Mouse (Mus musculus): ENCODE results near the gene Mamdc2.
A peak's percentile ranks its signal among the peaks of the same experiment; 100 is the strongest.
"Not testable (repeated sequence)": the region's sequence is repeated elsewhere in the genome, so short reads cannot be mapped to it uniquely, and the experiment has no call there.

Mamdc2 gene

DNA sequence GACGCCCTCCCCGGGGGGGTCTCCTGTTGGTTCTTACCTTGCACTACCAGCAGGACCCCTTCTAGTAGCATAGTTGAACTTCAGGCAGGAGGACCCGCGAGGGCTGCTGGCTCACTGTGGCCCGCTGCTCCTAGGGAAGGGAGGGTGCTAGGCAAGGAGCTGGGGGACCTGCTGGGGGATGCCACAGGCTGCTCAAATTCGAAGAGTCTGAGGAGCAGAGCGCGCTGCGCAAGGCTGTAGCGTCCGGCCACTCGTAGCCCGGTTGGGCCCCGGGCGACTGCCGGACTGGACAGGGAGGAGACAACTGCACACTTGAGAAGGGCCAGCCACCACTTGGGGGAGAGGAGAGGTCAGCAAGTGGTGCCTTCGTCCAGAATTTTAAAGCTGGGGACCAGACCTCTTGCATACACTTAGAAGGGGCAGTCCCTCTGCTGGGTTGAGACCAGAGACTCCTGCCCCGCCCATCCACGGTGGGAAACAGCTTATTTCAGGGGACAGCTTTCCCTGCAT, at the start of gene Mamdc2:
Gene Mamdc2, minus strand, starts transcription at position 455 of the 510 bp plus-strand sequence.
- DNase-seq (ENCODE audit: low spot score) = peak; percentile 6

DNA sequence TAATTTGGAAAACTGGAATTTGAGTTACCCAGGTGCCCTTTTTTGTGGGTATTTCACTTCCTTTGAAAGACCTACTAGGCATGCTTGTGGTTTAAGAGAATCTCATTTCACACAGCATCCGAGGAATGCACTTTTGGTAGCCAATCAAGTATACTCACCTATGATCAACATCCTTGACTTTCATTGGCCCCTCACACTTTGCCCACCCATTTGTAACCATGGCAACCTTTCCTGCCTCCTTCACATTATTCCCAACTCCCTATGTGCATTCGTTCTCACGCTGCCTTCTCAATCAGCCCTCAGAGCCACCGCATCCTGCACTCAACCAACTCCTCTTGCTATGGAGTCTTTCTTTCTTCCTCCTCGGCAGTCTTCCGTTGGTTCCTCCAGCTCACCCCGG, 49.8 kb upstream of the Mamdc2 start:
- no peak for DNase-seq (ENCODE audit: low spot score)

DNA sequence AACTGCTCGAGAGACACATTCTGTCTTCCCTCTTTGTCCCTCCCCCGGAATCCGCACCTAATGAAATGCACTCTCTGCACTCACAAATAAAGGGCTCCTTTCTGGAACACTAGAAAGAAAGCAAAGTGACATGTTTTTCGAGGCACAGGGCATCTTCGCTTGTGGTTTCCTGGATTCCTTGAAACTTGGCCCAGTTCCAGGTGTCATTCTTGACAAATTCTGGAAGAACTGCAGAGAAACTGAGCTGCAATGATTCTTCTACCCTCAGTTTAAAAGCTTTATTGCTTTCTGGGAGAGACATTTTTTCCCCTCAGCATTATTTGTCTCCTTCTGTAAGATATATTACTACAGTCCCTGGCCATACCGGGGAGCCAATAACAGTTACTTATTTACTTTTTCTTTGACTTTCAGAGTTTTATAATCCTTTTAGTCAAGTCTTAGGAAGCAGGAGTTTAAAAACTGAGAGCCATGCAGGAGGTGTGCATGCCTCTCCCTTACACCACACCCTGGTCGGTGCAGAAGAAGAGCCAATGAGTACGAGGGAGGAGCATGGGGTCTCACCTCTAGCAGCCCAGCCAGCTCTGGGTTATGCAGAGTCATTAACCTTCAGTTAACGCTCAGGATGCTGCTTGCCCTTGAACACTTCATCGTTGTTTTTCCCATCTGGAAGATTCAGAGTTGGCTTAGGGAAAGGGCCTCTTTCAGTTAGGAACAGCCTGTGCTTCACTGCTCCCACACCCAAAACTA, 49.1 kb upstream of the Mamdc2 start:
- DNase-seq (ENCODE audit: low spot score) = no peak

DNA sequence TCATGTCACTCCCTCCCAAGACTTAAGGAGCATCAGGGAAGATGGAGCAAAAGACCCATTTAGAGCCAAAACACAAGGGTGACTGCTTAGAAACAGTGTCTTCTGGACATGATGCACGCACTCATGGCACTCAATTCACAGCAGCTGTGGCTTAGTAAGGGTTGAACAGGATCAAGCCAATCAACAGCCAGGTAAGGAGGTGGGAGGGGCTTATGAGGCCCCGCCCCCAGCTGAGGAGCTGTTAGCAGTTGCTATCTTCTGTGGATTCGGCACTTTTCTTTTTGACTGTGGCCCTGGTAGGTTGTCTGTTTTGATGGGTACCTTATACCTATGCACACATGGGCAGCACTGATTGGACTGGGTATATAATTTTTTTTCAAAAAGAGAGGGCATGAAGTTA, 48.3 kb upstream of the Mamdc2 start:
- DNase-seq (ENCODE audit: low spot score) = no peak

DNA sequence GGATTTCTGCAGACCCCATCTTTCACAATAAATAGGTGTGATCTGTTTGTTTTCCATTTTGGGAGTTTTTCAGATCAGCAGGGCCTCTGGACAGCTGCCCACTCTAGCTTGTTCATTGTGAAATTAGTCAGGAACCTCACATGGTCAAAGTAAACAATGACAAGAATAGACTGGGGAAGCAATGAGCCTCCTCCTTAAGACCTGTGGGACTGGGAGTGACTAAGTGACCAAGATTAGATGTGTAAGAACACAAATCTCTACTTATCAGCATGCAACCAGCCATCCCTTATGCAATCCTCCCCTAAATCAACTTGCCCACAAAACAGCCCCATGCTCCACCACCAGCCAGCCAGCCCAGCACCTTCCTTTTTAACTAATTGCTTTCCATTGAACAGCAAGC, 44.4 kb upstream of the Mamdc2 start:
- DNase-seq (ENCODE audit: low spot score) = peak; percentile 15

DNA sequence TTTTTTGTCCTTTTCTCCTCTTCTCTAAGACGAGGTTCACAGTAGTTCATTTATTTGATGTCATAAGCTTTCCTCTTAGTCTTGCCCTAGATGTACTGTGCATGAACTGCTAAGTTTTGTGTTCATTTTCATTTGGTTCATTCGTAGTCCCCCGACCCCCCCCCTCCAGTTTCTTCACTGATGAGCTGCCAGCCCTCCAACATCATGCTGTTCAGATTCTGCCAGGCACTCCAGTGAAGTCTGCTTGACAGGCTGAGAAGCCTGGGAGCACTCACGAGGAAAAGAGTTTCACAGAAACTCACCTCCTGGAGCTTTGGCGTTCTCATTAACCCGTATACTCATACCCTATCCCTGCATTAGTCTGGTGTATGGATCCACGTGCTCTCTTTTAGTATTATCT, 42.5 kb upstream of the Mamdc2 start:
- not testable (repeated sequence) for DNase-seq (ENCODE audit: low spot score)

DNA sequence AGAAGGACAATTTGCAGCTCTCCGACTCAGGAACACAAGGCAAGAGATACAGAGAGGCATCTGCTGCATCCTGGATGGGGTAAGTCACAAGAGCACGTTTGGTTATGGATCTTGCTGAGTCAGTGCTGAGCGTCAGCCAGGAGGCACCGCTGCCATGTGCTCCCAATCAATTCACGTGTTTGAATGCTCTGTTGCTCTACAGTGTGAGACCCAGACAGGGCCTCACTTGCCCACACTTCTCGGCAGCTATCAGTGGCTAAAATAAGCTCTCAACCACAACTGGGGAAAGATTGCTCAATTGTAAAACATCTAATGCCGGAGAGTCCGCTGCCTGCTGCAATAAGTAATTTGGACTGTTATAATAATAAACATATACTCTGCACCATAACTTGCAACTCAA, 41.5 kb upstream of the Mamdc2 start:
- no peak for DNase-seq (ENCODE audit: low spot score)

DNA sequence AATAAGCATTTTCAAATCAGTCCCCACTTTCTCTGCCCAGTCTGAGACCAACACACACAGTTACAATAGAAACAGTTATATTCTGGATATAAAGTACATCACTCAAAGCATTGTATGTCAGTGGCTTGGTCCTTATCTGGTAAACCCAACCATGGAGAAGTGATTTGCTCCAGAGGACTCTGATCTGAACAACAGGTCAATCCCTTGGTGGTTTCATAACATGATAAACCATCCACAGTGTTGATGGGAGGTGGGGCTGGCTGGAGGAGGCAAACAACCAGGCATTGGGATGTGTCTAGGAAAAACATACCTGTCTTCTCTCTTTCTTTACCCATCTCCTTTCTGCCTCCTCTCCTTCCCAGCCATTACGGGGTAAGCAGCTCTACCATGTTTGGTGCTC, 39.2 kb upstream of the Mamdc2 start:
- DNase-seq (ENCODE audit: low spot score) = no peak

DNA sequence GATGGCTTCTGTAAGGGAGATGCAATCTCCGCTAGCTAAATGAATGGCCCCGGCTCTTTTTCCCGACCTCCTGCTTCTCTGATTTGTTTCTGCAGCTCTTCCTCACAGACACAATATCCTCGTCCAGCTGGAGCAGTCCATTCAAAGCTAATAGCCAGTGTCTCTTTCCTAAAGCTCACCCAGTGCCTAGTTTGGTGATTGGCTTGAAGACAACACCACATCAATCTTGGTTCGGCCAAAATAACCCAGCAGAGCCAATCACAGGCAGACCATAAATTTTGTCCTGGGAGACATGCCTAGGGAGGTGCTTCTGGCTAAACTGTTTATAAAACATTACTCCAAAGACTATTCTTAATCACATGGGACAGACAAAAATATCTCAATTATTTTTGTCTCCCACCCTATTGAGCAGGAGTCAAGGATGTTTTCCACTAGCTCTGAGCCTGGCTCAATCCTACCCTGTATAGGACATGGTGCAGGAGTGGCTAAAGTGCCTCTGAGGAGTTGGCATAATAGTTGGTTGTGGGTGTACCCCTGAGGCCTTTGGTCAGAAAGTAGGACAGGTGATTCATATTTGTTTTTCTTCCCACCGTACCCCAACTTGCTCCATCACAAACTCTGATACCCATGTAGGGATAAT, 38.5 kb upstream of the Mamdc2 start:
- DNase-seq (ENCODE audit: low spot score) = no peak

DNA sequence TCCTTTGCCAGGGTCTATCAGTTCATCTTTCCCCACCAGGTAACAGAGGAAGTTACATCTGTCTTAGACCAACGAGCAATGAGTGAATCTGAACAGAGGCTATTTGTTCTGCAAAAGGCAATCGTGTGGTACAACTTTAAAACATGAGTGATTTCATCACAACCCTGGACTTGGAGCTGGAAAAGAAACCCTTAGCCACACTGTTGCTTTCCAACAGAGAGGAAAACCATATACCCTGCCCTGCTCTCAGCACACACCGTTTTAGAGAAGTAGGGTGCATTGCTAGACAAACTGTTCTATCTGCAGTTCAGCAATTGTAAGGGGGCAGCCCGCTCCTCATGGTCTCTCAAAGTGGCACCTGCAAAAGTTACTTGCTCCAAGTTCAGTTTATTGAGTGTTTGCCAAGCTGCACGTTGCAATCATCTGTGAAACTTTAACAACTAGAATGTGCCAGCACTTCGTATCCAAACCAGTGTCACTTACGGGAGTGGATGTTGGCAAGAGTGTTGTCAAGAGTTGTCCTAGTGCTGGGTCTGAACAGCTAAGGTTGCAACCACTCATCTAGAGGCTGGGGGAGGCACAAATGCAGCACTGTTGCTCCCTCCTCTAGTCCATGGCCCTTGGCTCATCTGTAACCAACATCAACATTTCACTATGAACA, 37.8 kb upstream of the Mamdc2 start:
- no peak for DNase-seq (ENCODE audit: low spot score)

DNA sequence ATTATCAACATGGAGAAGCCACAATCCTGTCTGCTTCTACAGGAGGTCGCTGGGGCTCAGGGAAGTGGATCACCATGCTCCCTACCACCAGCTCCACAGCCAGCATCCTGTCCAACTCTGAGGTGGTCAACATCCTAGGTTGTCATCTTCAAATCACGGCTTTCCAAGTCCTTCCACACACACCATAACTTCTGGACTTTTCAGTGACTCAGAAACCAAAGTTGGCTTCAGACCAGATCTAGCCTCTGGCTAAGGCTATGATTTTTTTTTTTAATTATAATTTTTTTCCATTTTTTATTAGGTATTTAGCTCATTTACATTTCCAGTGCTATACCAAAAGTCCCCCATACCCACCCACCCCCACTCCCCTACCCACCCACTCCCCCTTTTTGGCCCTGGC, 34.3 kb upstream of the Mamdc2 start:
- not testable (repeated sequence) for DNase-seq (ENCODE audit: low spot score)

DNA sequence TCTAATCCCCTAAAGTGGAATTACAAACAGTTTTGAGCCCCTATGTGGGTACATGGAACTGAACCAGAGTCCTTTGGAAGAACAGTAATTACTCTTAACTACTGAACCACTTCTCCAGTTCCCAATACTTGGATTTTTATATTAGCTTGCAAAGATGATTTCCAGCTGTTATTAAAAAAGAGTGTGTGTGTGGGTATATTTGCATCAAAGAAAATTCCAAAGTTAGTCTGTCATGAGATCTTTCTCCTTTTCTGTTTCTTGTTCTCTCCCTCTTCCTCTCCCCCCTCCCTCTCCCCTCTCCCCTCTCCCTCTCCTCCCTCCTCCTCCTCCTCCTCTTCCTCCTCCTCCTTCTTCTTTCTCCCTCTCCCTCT, 31.3 kb upstream of the Mamdc2 start:
- DNase-seq (ENCODE audit: low spot score) = no peak

DNA sequence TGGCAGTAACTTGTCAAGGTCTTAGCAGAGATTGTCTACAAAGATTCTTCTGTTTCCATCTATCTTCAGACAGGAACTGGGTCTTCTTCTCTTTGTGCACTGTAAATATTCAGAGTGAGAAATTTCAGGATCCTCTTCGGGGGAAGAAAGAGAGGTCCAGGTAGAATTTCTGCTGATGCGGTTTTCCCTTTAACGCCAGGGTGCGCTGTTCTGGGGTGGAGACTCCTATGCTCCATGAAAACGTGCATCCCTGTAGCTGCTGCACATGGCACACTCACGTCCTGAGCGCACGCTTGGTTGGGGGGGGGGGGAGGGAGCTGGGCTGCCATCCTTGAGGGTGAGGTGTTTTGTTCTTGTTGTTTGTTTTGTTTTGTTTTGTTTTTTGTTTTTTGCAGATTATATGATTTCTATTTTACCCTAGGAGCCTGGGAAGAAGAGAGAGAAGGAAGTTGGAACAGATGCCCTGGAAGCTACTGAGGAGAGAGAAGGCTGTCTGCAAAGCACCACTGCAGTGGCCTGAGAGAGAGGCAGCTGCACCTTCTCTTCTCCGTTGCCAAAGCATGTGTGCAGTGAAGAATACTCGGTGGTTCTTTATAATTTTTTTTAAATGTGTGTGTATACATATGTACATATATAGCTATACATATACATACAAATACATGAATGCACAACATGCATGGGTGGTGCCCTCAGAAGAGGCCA, 30.8 kb upstream of the Mamdc2 start:
- peak; percentile 36 for DNase-seq (ENCODE audit: low spot score)

DNA sequence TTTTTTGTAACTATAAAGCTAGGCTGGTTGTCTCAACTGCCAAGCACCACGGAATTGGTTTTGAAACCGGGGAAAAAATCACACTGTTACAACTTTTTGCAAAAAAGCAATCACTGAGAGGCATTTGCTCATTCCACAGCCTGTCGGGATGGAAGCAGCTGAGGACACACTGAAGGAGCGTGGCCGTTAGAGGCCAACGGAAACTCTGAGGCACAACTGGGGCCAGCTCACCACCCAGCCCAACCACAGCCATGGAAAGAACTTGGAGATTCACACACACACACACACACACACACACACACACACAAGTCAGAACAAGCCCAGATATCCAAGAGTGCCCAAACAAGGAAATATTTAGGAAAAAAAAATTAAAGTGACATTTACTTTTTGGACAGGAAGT, 29.6 kb upstream of the Mamdc2 start:
- no peak for DNase-seq (ENCODE audit: low spot score)

DNA sequence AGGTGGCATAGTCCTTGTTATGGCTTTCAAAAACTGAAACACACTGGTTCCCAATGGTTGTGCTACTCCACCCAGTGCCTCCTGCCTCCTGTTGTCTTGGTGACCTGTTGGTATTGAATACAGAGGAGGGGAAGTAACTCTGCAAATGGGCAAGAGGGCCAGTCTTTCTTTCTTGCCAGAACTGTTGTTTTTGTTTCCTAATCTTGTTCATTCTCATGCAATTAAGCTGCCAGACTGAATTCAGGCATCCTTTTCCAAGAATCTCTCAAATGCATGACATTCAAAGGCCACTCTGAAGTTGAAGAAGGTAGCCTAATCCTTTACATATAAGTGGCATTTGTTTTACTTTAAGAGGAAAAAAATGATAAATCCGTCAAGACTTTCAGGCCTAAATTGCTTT, 19.6 kb upstream of the Mamdc2 start:
- no peak for DNase-seq (ENCODE audit: low spot score)

DNA sequence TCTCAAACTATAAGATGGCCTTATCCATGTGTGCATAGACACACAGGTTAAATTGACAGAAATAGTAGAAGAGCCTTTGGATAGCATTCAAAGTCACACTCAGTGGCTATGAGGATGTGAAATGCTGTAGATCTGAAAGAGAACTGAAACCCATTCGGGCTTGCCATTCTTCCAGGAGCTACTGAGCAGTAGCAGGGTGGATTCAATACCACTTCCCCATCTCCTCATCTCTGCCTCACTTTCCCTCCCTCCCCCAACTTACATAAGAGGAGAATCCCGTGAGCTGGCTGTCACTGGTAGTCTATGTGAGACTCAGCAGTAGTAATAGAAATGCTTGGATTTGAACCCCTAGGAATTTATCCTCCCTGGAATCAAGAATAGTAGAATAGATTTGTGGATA, 18.8 kb upstream of the Mamdc2 start:
- DNase-seq (ENCODE audit: low spot score) = no peak

DNA sequence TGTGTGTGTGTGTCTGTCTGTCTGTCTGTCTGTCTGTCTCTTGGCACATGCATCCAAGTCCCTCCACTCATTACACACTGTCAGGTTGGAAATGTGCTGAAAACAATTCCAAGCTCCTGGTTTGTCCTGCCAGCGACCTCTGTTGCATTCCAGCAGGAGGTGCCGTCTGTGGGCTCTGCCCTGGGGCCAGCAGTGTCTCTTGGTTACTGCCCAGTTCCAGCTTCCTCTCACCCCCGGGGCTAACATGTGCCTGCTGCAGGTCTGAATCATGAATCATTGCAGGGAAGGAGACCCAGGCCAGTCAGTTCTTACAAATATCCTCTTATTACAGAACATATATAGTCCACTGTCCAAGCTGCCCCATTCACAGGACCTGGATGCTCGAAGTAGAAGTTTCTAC, 9.2 kb upstream of the Mamdc2 start:
- DNase-seq (ENCODE audit: low spot score) = no peak

DNA sequence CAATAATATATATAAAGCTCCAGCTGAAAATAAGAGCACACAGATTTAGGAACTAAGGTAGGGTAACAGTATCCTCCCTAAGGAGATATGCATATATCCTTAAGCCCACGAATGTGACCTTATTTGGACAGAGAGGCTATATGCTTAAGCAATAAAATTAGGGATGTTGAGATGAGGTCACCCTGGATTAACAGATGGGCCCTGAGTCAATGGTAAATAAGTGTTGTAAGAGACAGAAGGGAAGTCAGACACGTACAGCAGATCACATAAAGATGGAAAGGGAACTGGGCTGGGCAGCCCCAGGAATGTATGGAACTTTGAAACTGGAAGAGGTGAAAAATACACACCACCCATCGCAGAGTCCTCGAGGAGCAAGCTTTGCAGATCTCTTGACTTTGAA, 3.1 kb upstream of the Mamdc2 start:
- no peak for DNase-seq (ENCODE audit: low spot score)

DNA sequence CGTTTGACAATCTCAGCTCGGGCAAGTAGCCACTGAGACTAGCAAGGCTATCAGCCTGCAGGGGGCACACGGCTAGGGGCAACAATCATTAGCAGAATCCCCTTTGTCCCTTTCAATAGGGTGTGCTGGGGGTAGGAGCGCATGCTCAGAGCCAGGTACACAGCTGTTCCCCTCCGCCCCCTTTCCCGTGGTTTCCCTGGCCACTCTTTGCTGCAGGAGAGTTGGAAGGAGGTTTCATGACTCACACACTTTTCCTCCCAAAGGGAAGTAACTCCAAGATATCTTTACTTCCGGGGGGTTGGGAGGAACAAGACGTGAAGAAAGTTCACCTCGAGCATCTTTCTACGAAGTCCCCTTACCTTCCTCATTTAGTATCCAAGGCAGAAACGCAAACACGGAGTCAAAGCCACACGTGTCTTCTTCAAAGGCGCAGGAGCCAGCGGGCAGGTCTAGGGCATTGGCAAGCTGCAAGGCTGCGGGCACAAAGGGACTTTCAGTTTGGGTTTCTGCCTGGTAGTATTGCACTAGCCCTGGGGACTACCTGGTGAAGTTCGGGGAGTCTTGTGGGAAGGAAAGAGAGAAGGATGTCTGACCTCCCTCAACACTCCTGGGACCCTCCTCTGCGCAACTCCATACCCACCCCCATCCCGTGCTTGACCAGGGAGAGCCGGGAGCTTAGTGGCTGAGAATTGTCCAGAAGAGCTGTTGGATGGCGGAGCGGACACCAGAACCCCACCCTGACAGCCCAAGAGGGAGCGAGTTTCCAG, 838 bp downstream of the Mamdc2 start:
- peak; percentile 4 for DNase-seq (ENCODE audit: low spot score)

DNA sequence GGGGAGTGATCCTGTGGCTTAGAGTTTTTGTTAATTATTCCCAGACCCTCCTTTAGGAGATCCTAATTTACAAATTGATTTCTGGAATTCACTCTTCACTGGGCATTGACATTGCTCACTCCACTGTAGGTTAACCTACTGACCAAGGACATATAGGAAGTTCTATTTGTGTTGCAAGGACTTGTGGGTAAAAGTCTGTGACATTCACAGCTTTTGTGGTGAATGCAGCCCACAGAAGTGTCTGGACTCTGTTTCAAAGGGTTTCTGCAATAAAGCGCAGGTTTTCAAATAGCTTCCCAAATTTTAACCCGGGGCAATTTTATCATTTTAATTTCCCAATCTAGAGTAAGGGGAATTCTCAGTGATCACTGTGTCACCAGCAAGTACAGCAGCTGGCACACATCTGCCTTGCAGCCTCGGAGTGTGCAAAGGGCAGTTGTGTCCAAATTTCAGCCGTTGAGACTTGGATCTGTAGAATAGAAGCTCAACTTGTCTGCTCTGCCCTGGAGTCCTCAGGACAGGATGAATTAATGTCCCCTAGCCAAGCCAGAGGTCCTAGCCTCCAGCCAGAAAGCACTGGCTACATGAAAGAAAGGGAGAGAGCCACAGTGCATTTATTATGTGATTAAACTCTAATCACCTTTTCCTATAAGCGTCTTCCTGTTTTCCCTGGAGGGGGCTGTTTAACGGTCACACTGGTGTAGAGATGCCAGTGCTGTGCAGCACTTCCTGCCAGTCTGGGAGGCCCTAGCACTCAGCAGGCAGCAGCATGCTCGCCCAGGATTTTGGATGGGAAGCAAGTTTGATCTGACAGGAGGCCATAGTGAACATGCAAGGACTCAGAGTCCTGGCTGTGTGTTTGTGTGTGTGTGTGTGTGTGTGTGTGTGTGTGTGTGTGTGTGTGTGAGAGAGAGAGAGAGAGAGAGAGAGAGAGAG, 3.1 kb downstream of the Mamdc2 start:
- DNase-seq (ENCODE audit: low spot score) = no peak

DNA sequence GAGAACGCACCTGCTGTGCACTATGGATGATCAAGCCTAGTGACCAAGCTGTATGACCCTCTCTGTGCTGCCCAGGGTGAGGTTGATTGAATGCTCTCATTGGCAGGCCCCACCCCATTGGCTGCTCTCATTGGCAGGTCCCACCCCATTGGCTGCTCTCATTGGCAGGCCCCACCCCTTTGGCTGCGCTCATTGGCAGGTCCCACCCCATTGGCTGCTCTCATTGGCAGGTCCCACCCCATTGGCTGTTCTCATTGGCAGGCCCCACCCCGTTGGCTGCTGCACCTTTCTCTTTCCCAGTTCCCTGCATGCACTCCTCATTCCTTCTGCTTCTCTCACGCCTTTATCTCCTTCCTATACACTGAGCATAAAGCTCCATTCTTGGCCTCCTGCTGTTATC, 12.5 kb downstream of the Mamdc2 start:
- DNase-seq (ENCODE audit: low spot score) = no peak

All from urinary bladder, postnatal 25 days (tissue).